Comparison of ENCODE assay signal across 8 mouse cellular contexts in genomic region chr7:105399058-105399934, GRCm38 (mm10). TPM values are rescaled to one million over a fixed set of nuclear protein-coding genes. Genes with fewer than 3 reads are reported as not detected.
DNase-seq lines count a peak whose midpoint lies in the region; ATAC-seq and TF ChIP-seq lines count a peak whose summit lies in the region.

No protein-coding gene starts in this region.

- peak overlapping the region; percentile 86 for H3K4me3 ChIP-seq in heart, embryonic 15.5 days
- peak overlapping the region; percentile 77 to 88 for H3K4me3 ChIP-seq in MEL (ENCODE audit: control insufficient read depth in 1 of 2, insufficient read depth in 1 of 2, low read depth in 2 of 2, low read length in 2 of 2)
- H3K4me3 ChIP-seq in forebrain, embryonic 13.5 days = peak overlapping the region; percentile 82
- peak overlapping the region; percentile 85 for H3K4me3 ChIP-seq in liver, adult 2 months (ENCODE audit: insufficient read depth, low read depth, low read length)
- H3K4me3 ChIP-seq in neural tube, embryonic 13.5 days = peak overlapping the region; percentile 72

- peak; percentile 2; the same call in 1 of the 2 replicates for ATAC-seq in heart, embryonic 15.5 days (replicated peaks; ENCODE audit: insufficient number of reproducible peaks, insufficient read depth, low FRiP score, low read depth)
- ATAC-seq in forebrain, embryonic 13.5 days = no peak
- ATAC-seq in neural tube, embryonic 13.5 days (ENCODE audit: low read depth) = peak; percentile 59

- H3K27ac ChIP-seq in heart, embryonic 15.5 days = peak overlapping the region; percentile 78
- peak overlapping the region; percentile 58 for H3K27ac ChIP-seq in MEL (ENCODE audit: control insufficient read depth, low read depth, low read length)
- peak overlapping the region; percentile 68 for H3K27ac ChIP-seq in forebrain, embryonic 13.5 days
- H3K27ac ChIP-seq in liver, adult 2 months (replicated peaks; ENCODE audit: insufficient read depth, low read depth, low read length) = peak overlapping the region; percentile 52
- peak overlapping the region; percentile 61 for H3K27ac ChIP-seq in neural tube, embryonic 13.5 days (replicated peaks)

- peak overlapping the region; percentile 87 for H3K4me2 ChIP-seq in heart, embryonic 15.5 days
- peak overlapping the region; percentile 90 for H3K4me2 ChIP-seq in forebrain, embryonic 13.5 days
- peak overlapping the region; percentile 92 for H3K4me2 ChIP-seq in neural tube, embryonic 13.5 days

- no peaks in the 10 kb centered on the region; the same call in 1 of the 2 replicates for H3K79me2 ChIP-seq in MEL (ENCODE audit: control insufficient read depth, insufficient read depth, low read length, poor library complexity)
- H3K79me2 ChIP-seq in liver, adult 2 months (ENCODE audit: control insufficient read depth, insufficient read depth, low read length) = peaks cover 5% of the 10 kb centered on the region; the same call in 1 of the 2 replicates

- TF ChIP-seq POLR2A in MEL (IDR thresholded peaks at IDR 0.05; ENCODE audit: control insufficient read depth in 1 of 2, insufficient read depth in 1 of 2, low read depth in 1 of 2, low read length in 2 of 2, poor library complexity in 1 of 2) = peak in 1 of 2 experiments; percentile 72; a peak in 2 of 4 replicates
- TF ChIP-seq POLR2A in liver, adult 2 months (IDR thresholded peaks at IDR 0.05; ENCODE audit: extremely low read depth, insufficient read depth, low read length) = no peak

- H3K36me3 ChIP-seq in heart, embryonic 15.5 days = no peaks in the 10 kb centered on the region; the same call in 1 of the 2 replicates
- H3K36me3 ChIP-seq in MEL (ENCODE audit: control insufficient read depth in 1 of 2, insufficient read depth in 2 of 2, low read length in 2 of 2) = peaks cover 0 to 23% of the 10 kb centered on the region in 2 experiments; a peak in 2 of 4 replicates
- H3K36me3 ChIP-seq in forebrain, embryonic 13.5 days (ENCODE audit: poor library complexity, severe bottlenecking) = 0 out of 2 replicates have a peak, but pooled peaks cover 2% of the 10 kb centered on the region
- no peaks in the 10 kb centered on the region; the same call in 1 of the 2 replicates for H3K36me3 ChIP-seq in liver, adult 2 months (ENCODE audit: control insufficient read depth, insufficient read depth, low read length)
- no peaks in the 10 kb centered on the region; the same call in 1 of the 2 replicates for H3K36me3 ChIP-seq in neural tube, embryonic 13.5 days

- peaks cover 18% of the 10 kb centered on the region for H3K4me1 ChIP-seq in heart, embryonic 15.5 days (replicated peaks)
- peaks cover 0 to 11% of the 10 kb centered on the region in 2 experiments; a peak in 2 of 4 replicates for H3K4me1 ChIP-seq in MEL (ENCODE audit: control insufficient read depth in 1 of 2, insufficient read depth in 2 of 2, low read length in 2 of 2)
- H3K4me1 ChIP-seq in forebrain, embryonic 13.5 days = peaks cover 16% of the 10 kb centered on the region
- H3K4me1 ChIP-seq in liver, adult 2 months (ENCODE audit: control insufficient read depth, insufficient read depth, low read length) = peaks cover 9% of the 10 kb centered on the region
- H3K4me1 ChIP-seq in neural tube, embryonic 13.5 days (replicated peaks) = peaks cover 32% of the 10 kb centered on the region

- intact Hi-C loops in heart, postnatal 25 days (cut with DNase I) = loop anchor here (5.0 kb wide), 1 partner anchor 233 kb away; the partner anchor contains the start of gene Trim3

- no peak for DNase-seq in heart, postnatal 25 days (ENCODE audit: low spot score)
- DNase-seq in MEL (ENCODE audit: low read depth, low spot score) = peak; percentile 82
- peak; percentile 25 for DNase-seq in liver, adult 2 months (ENCODE audit: extremely low read depth, low read depth, low spot score)
- no peak for DNase-seq in left cerebral cortex, adult 11 months (ENCODE audit: low spot score)
- no peak for DNase-seq in right cerebral cortex, postnatal 14 days

- TF ChIP-seq RAD21 in MEL (IDR thresholded peaks at IDR 0.05; ENCODE audit: low read depth, low read length) = no peak

- H3K9me3 ChIP-seq in heart, embryonic 15.5 days (replicated peaks) = no peaks in the 10 kb centered on the region
- H3K9me3 ChIP-seq in MEL (replicated peaks; ENCODE audit: insufficient read depth, low read length) = no peaks in the 10 kb centered on the region
- H3K9me3 ChIP-seq in forebrain, embryonic 13.5 days (replicated peaks) = no peaks in the 10 kb centered on the region
- no peaks in the 10 kb centered on the region for H3K9me3 ChIP-seq in neural tube, embryonic 13.5 days

- TF ChIP-seq CTCF in MEL (IDR thresholded peaks at IDR 0.05 in 2 of 3, conservative IDR thresholded peaks at IDR 0.05 in 1 of 3; ENCODE audit: control insufficient read depth in 1 of 3, insufficient read depth in 1 of 3, low read depth in 2 of 3, low read length in 3 of 3, poor library complexity in 1 of 3, severe bottlenecking in 1 of 3) = no peak
- TF ChIP-seq CTCF in liver, adult 2 months (IDR thresholded peaks at IDR 0.05; ENCODE audit: low read depth, low read length) = no peak

- TF ChIP-seq EP300 in MEL (IDR thresholded peaks at IDR 0.05; ENCODE audit: low read depth in 1 of 2, low read length in 2 of 2) = peak; percentile 43 to 50; a peak in 2 of 4 replicates

- peak overlapping the region; percentile 81 for H3K9ac ChIP-seq in heart, embryonic 15.5 days
- H3K9ac ChIP-seq in MEL (ENCODE audit: control insufficient read depth, low read depth, low read length, poor library complexity, severe bottlenecking) = peak overlapping the region; percentile 78
- peak overlapping the region; percentile 86 for H3K9ac ChIP-seq in forebrain, embryonic 13.5 days
- peak overlapping the region; percentile 90 for H3K9ac ChIP-seq in liver, adult 2 months (ENCODE audit: low read depth, low read length)
- peak overlapping the region; percentile 91 for H3K9ac ChIP-seq in neural tube, embryonic 13.5 days

- H3K27me3 ChIP-seq in heart, embryonic 15.5 days = no peaks in the 10 kb centered on the region
- no peaks in the 10 kb centered on the region for H3K27me3 ChIP-seq in MEL (ENCODE audit: control insufficient read depth in 1 of 2, insufficient read depth in 2 of 2, low read length in 2 of 2)
- no peaks in the 10 kb centered on the region for H3K27me3 ChIP-seq in forebrain, embryonic 13.5 days
- H3K27me3 ChIP-seq in liver, adult 2 months (ENCODE audit: control insufficient read depth, insufficient read depth, low read length) = no peaks in the 10 kb centered on the region
- no peaks in the 10 kb centered on the region for H3K27me3 ChIP-seq in neural tube, embryonic 13.5 days

- WGBS in heart, embryonic 15.5 days = 2% methylated on average over 25 of the region's 25 CpGs
- 2% methylated on average over 25 of the region's 25 CpGs for WGBS in forebrain, embryonic 13.5 days
- WGBS in liver, adult 2 months = under 1% methylated on average over 25 of the region's 25 CpGs
- 1% methylated on average over 25 of the region's 25 CpGs for WGBS in neural tube, embryonic 13.5 days

RNA-seq across cellular contexts. Expression of gene Fam160a2, which starts 0.6 kb away (rescaled TPM):
- 24.7 and 35.4 TPM in 2 replicates for polyA plus RNA-seq in heart, embryonic 15.5 days (2015; fragmentation: Nextera tagmentation; extraction: Ambion mirVana)
- total RNA-seq in heart, postnatal 25 days (2021) = 10 to 100 TPM; 18.7 to 19.5 TPM
- 6.2 and 7.8 TPM in 2 replicates for total RNA-seq in MEL (2012; rRNA removed)
- polyA plus RNA-seq in MEL (2012; ENCODE audit: insufficient read depth in 1 of 2, insufficient read length in 2 of 2, low read depth in 1 of 2, low replicate concordance in 2 of 2, missing spikeins in 1 of 2) = 10 to 100 TPM in 1 of 2 experiments, not detected in 1; 17.7 TPM
- polyA plus RNA-seq in forebrain, embryonic 13.5 days (2015; fragmentation: Nextera tagmentation; extraction: Ambion mirVana) = 44.9 and 45.5 TPM in 2 replicates
- 4.5 and 7.7 TPM in 2 replicates for total RNA-seq in liver, adult 2 months (2014; rRNA removed)
- 16.3 and 26.8 TPM in 2 replicates for polyA plus RNA-seq in liver, adult 2 months (2012; rRNA removed)
- polyA plus RNA-seq in neural tube, embryonic 13.5 days (2015; fragmentation: Nextera tagmentation; extraction: Ambion mirVana) = 36.7 and 43.2 TPM in 2 replicates

RNA-seq across cellular contexts. Expression of gene Cnga4, which starts 5.1 kb away (rescaled TPM):
- polyA plus RNA-seq in heart, embryonic 15.5 days (2015; fragmentation: Nextera tagmentation; extraction: Ambion mirVana) = not detected in 2 replicates
- not detected for total RNA-seq in heart, postnatal 25 days (2021)
- total RNA-seq in MEL (2012; rRNA removed) = not detected in 2 replicates
- not detected for polyA plus RNA-seq in MEL (2012; ENCODE audit: insufficient read depth in 1 of 2, insufficient read length in 2 of 2, low read depth in 1 of 2, low replicate concordance in 2 of 2, missing spikeins in 1 of 2)
- polyA plus RNA-seq in forebrain, embryonic 13.5 days (2015; fragmentation: Nextera tagmentation; extraction: Ambion mirVana) = not detected in 2 replicates
- total RNA-seq in liver, adult 2 months (2014; rRNA removed) = not detected in 2 replicates
- polyA plus RNA-seq in liver, adult 2 months (2012; rRNA removed) = 0.04 TPM in 2 replicates
- polyA plus RNA-seq in neural tube, embryonic 13.5 days (2015; fragmentation: Nextera tagmentation; extraction: Ambion mirVana) = 0.20 TPM in 1 of 2 replicates, not detected in the other

RNA-seq across cellular contexts. Expression of gene Gm5901, which starts 24.5 kb away (rescaled TPM):
- not detected in 2 replicates for polyA plus RNA-seq in heart, embryonic 15.5 days (2015; fragmentation: Nextera tagmentation; extraction: Ambion mirVana)
- not detected for total RNA-seq in heart, postnatal 25 days (2021)
- total RNA-seq in MEL (2012; rRNA removed) = 0.31 TPM in 1 of 2 replicates, not detected in the other
- polyA plus RNA-seq in MEL (2012; ENCODE audit: insufficient read depth in 1 of 2, insufficient read length in 2 of 2, low read depth in 1 of 2, low replicate concordance in 2 of 2, missing spikeins in 1 of 2) = 1 to 10 TPM in 1 of 2 experiments, not detected in 1; 1.7 TPM
- not detected in 2 replicates for polyA plus RNA-seq in forebrain, embryonic 13.5 days (2015; fragmentation: Nextera tagmentation; extraction: Ambion mirVana)
- not detected in 2 replicates for total RNA-seq in liver, adult 2 months (2014; rRNA removed)
- 0.07 TPM in 1 of 2 replicates, not detected in the other for polyA plus RNA-seq in liver, adult 2 months (2012; rRNA removed)
- polyA plus RNA-seq in neural tube, embryonic 13.5 days (2015; fragmentation: Nextera tagmentation; extraction: Ambion mirVana) = not detected in 2 replicates

RNA-seq across cellular contexts. Expression of gene Cckbr, which starts 26.2 kb away (rescaled TPM):
- 0.05 TPM in 1 of 2 replicates, not detected in the other for polyA plus RNA-seq in heart, embryonic 15.5 days (2015; fragmentation: Nextera tagmentation; extraction: Ambion mirVana)
- total RNA-seq in heart, postnatal 25 days (2021) = not detected
- not detected in 2 replicates for total RNA-seq in MEL (2012; rRNA removed)
- polyA plus RNA-seq in MEL (2012; ENCODE audit: insufficient read depth in 1 of 2, insufficient read length in 2 of 2, low read depth in 1 of 2, low replicate concordance in 2 of 2, missing spikeins in 1 of 2) = not detected
- polyA plus RNA-seq in forebrain, embryonic 13.5 days (2015; fragmentation: Nextera tagmentation; extraction: Ambion mirVana) = 0.21 and 0.57 TPM in 2 replicates
- not detected in 2 replicates for total RNA-seq in liver, adult 2 months (2014; rRNA removed)
- polyA plus RNA-seq in liver, adult 2 months (2012; rRNA removed) = not detected in 2 replicates
- 2.1 and 2.5 TPM in 2 replicates for polyA plus RNA-seq in neural tube, embryonic 13.5 days (2015; fragmentation: Nextera tagmentation; extraction: Ambion mirVana)

RNA-seq across cellular contexts. Expression of gene Olfr692, which starts 31.3 kb away (rescaled TPM):
- not detected in 2 replicates for polyA plus RNA-seq in heart, embryonic 15.5 days (2015; fragmentation: Nextera tagmentation; extraction: Ambion mirVana)
- not detected for total RNA-seq in heart, postnatal 25 days (2021)
- total RNA-seq in MEL (2012; rRNA removed) = not detected in 2 replicates
- polyA plus RNA-seq in MEL (2012; ENCODE audit: insufficient read depth in 1 of 2, insufficient read length in 2 of 2, low read depth in 1 of 2, low replicate concordance in 2 of 2, missing spikeins in 1 of 2) = not detected
- polyA plus RNA-seq in forebrain, embryonic 13.5 days (2015; fragmentation: Nextera tagmentation; extraction: Ambion mirVana) = not detected in 2 replicates
- not detected in 2 replicates for total RNA-seq in liver, adult 2 months (2014; rRNA removed)
- polyA plus RNA-seq in liver, adult 2 months (2012; rRNA removed) = not detected in 2 replicates
- not detected in 2 replicates for polyA plus RNA-seq in neural tube, embryonic 13.5 days (2015; fragmentation: Nextera tagmentation; extraction: Ambion mirVana)

Comparison
In these comparisons a context has a peak if more than half of its experiments do, and no peak if none do; other contexts are left out.
1. DNase-seq: peak in MEL (single experiment) and liver, adult 2 months (single experiment); none in heart, postnatal 25 days (single experiment), left cerebral cortex, adult 11 months (single experiment) and right cerebral cortex, postnatal 14 days (single experiment).
2. Peak in every context shown above with its lines, with median percentiles within 50 percentile points of each other: H3K27ac ChIP-seq, H3K4me2 ChIP-seq, H3K4me3 ChIP-seq and H3K9ac ChIP-seq.